Mouse (Mus musculus) Patski (cell line): ENCODE measurements around the gene Pidd1. TPM values are rescaled to one million over a fixed set of nuclear protein-coding genes. Genes with fewer than 3 reads are reported as not detected.

Experiments used
- ATAC-seq: fragments of 100-300 bp; one replicate; pipeline ENCODE4 v1.8.0; 2021
- CTCF ChIA-PET: fragments of 350-600 bp; sonication (Branson Sonifier 250); formaldehyde crosslinking; loops from one replicate; lab custom pipeline; 2022; ENCODE audit warnings: inconsistent platforms; lab: Charles Lee
- POLR2A ChIA-PET: fragments of 350-600 bp; sonication (Branson Sonifier 250); formaldehyde crosslinking; loops from one replicate; lab custom pipeline; 2022; ENCODE audit warnings: antibody characterized with exemption, inconsistent platforms; lab: Charles Lee
- DNase-seq: peaks from one replicate; pipeline ENCODE4 v3.0.0-alpha.2; 2011; ENCODE audit warnings: low read depth, low spot score
- H3K27me3 ChIP-seq: fragments of 371-371 bp; one replicate; pipeline ENCODE4 v1.5.1; 2021
- CTCF ChIP-seq: fragments of 100-300 bp; IDR thresholded peaks from one replicate; pipeline ENCODE4 v1.5.1; 2021
- in situ Hi-C: fragments of 300-500 bp; cut with MboI; formaldehyde crosslinking; loops from 3 replicates; pipeline ENCODE4 v1.11.1; 2018; ENCODE audit warnings: low pct_unique_long_range_greater_than_20kb, mixed read lengths
- polyA plus RNA-seq: library from polyadenylated mRNA; unstranded; gene quantifications from one replicate; pipeline ENCODE4 v1.2.3, GENCODE M21; 2021

Pidd1 gene
- polyA plus RNA-seq, 1 experiment from 2014 or later: 4.9 TPM

GRCm38 (mm10) chr7:141435856-141436522, 7.8 kb downstream of the Pidd1 start:
- DNase-seq: no peak
- TF ChIP-seq CTCF: no peak
- no peaks in the 10 kb centered on the region for H3K27me3 ChIP-seq
- ChIA-PET POLR2A (interaction anchor here (0.6 to 1.4 kb wide), 4 partner anchors 8 to 28 kb away, joined by 3 to 4 read pairs (median 4); partner anchors contain the start of gene Gatd1), CTCF (interaction anchor here (1.3 kb wide), 1 partner anchor 18 kb away, joined by 3 read pairs; no protein-coding TSS in a partner anchor)
- ATAC-seq: no peak
- in situ Hi-C loops: no loop called here

GRCm38 (mm10) chr7:141435129-141435855, 8.5 kb downstream of the Pidd1 start:
- in situ Hi-C loops: no loop called here
- no peaks in the 10 kb centered on the region for H3K27me3 ChIP-seq
- ChIA-PET POLR2A (interaction anchor here (1.4 to 1.6 kb wide), 2 partner anchors 20 to 21 kb away, joined by 3 to 4 read pairs; partner anchors contain the start of gene Gatd1), CTCF (no interaction called here)
- DNase-seq (no peak), ATAC-seq (no peak)
- no peak for TF ChIP-seq CTCF

- no peak for DNase-seq
Observed at GRCm38 (mm10) chr7:141434464-141434863, 9.4 kb downstream of the Pidd1 start.

GRCm38 (mm10) chr7:141433517-141434400, 10.1 kb downstream of the Pidd1 start:
- ChIA-PET POLR2A (interaction anchor here (1.6 kb wide), 1 partner anchor 19 kb away, joined by 3 read pairs; no protein-coding TSS in a partner anchor), CTCF (interaction anchor here (1.1 kb wide), 1 partner anchor 21 kb away, joined by 3 read pairs; no protein-coding TSS in a partner anchor)
- DNase-seq: no peak
- in situ Hi-C loops: no loop called here
- H3K27me3 ChIP-seq: no peaks in the 10 kb centered on the region
- no peak for ATAC-seq
- TF ChIP-seq CTCF: no peak

More at GRCm38 (mm10) chr7:141434464-141434863, 9.4 kb downstream of the Pidd1 start:
- no peak for TF ChIP-seq CTCF
- ChIA-PET CTCF (interaction anchor here (1.1 kb wide), 1 partner anchor 22 kb away, joined by 3 read pairs; no protein-coding TSS in a partner anchor), POLR2A (interaction anchor here (1.6 kb wide), 1 partner anchor 19 kb away, joined by 3 read pairs; no protein-coding TSS in a partner anchor)
- H3K27me3 ChIP-seq: no peaks in the 10 kb centered on the region
- in situ Hi-C loops: no loop called here
- ATAC-seq: no peak

GRCm38 (mm10) chr7:141432741-141433516, 10.9 kb downstream of the Pidd1 start:
- POLR2A ChIA-PET: no interaction called here
- CTCF ChIA-PET: no interaction called here
- TF ChIP-seq CTCF: no peak
- no peaks in the 10 kb centered on the region for H3K27me3 ChIP-seq
- no peak for DNase-seq
- no peak for ATAC-seq
- in situ Hi-C loops: no loop called here

- CTCF ChIA-PET: no interaction called here
- no peaks in the 10 kb centered on the region for H3K27me3 ChIP-seq
- in situ Hi-C loops: no loop called here
- POLR2A ChIA-PET: interaction anchor here (1.4 kb wide), 1 partner anchor 16 kb away, joined by 3 read pairs; no protein-coding TSS in a partner anchor
- no peak for TF ChIP-seq CTCF
- ATAC-seq: no peak
- no peak for DNase-seq
Observed at GRCm38 (mm10) chr7:141432186-141432611, 11.6 kb downstream of the Pidd1 start.

GRCm38 (mm10) chr7:141431434-141432185, 12.2 kb downstream of the Pidd1 start:
- ChIA-PET CTCF (no interaction called here), POLR2A (interaction anchor here (1.4 kb wide), 1 partner anchor 15 kb away, joined by 3 read pairs; no protein-coding TSS in a partner anchor)
- H3K27me3 ChIP-seq: no peaks in the 10 kb centered on the region
- DNase-seq (no peak), ATAC-seq (no peak)
- no peak for TF ChIP-seq CTCF
- in situ Hi-C loops: no loop called here

GRCm38 (mm10) chr7:141430585-141431240, 13.1 kb downstream of the Pidd1 start:
- no peaks in the 10 kb centered on the region for H3K27me3 ChIP-seq
- POLR2A ChIA-PET: interaction anchor here (1.4 kb wide), 1 partner anchor 14 kb away, joined by 3 read pairs; no protein-coding TSS in a partner anchor
- in situ Hi-C loops: no loop called here
- ATAC-seq (no peak), DNase-seq (no peak)
- CTCF ChIA-PET: no interaction called here
- TF ChIP-seq CTCF: no peak
